Mouse (Mus musculus): ENCODE measurements at regions not wholly inside any gene's neighbourhood (a gene's known extent, or its start where the extent isn't known, plus 50 kb on each side); places are given as distances from the start of the nearest gene placed in this dataset.
"Not testable (repeated sequence)": the region's sequence is repeated elsewhere in the genome, so short reads cannot be mapped to it uniquely, and the experiment has no call there.

GRCm38 (mm10) chr11:121894801-121895200, 64.8 kb downstream of the Ptchd3 start:
- DNase-seq (ENCODE audit: low read depth, low spot score): no peak

GRCm38 (mm10) chr11:121904393-121904792, 74.3 kb downstream of the Ptchd3 start:
- not testable (repeated sequence) for DNase-seq (ENCODE audit: low read depth, low spot score)

- DNase-seq (ENCODE audit: low read depth, low spot score): not testable (repeated sequence)
Observed at GRCm38 (mm10) chr11:121924631-121925030, 94.6 kb downstream of the Ptchd3 start.

- not testable (repeated sequence) for DNase-seq (ENCODE audit: low read depth, low spot score)
Observed at GRCm38 (mm10) chr11:121925043-121925442, 95.0 kb downstream of the Ptchd3 start.

- not testable (repeated sequence) for DNase-seq (ENCODE audit: low read depth, low spot score)
Observed at GRCm38 (mm10) chr11:121951726-121952125, 121.7 kb downstream of the Ptchd3 start.

- not testable (repeated sequence) for DNase-seq (ENCODE audit: low read depth, low spot score)
Observed at GRCm38 (mm10) chr11:121956367-121957235, 126.6 kb downstream of the Ptchd3 start.

- DNase-seq (ENCODE audit: low read depth, low spot score): not testable (repeated sequence)
Observed at GRCm38 (mm10) chr11:121958735-121959134, 128.7 kb downstream of the Ptchd3 start.

GRCm38 (mm10) chr11:121964111-121964510, 134.1 kb downstream of the Ptchd3 start:
- DNase-seq (ENCODE audit: low read depth, low spot score): not testable (repeated sequence)

GRCm38 (mm10) chr11:121965911-121966310, 135.9 kb downstream of the Ptchd3 start:
- peak; percentile 61 for DNase-seq (ENCODE audit: low read depth, low spot score)

Data from 3T3-L1 (cell line).